Mouse (Mus musculus) 3T3-L1 (cell line): ENCODE measurements around the gene Mtg2.
A peak's percentile ranks its signal among the peaks of the same experiment; 100 is the strongest.

Experiments
- DNase-seq: peaks from one replicate; pipeline ENCODE4 v3.0.0-alpha.2; 2015; ENCODE audit warnings: low read depth, low spot score

The Mtg2 gene

DNA sequence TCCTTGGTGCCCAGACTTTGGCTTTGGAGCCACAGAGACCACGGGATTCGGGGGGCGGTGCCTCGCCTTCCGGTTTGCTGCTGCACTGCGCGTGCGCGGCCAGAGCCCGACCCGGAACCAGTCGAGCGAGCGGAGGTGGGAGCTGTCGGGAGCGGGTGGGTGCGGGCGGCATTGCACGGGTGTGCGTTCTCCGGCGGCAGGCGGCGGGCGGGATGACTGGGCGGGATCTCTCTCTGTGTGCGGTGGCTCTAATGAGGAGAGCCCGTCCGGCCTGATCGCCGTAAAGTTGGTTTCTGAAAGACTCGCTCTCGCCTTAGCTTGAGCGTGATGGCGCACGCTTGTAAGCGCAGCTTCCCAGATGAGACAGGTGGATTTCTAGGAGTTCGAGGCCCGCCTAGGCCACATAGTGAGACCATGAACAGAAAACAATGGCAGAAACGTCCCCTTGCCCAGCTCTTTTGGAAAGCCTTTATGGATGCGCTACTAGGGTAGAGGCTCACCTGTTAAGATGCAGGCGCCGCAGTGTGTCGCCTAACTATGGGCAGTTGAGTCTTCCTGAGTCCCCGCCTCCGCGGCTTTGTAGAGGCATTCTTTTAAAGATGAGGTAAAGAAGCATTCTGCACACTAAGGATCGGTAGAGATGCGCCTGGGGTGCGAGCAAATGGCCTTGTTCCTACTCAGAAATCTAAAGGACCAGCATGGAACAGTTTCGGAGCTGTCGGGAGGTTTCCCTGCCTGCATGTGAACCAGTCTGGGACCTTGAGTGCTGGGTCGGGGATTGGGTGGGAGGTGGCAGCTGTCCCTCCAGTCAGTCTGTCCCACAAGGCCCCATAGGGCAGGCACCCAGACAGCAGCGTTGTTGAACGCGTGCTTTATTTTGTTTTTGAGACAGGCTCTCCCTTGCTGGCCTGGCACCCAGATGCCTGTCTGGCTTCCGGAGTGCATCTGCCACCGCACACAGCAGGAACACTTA is at the start of gene Mtg2:
Gene Mtg2, plus strand, starts transcription at position 108 of the 973 bp plus-strand sequence.
- peak; percentile 94 for DNase-seq

DNA sequence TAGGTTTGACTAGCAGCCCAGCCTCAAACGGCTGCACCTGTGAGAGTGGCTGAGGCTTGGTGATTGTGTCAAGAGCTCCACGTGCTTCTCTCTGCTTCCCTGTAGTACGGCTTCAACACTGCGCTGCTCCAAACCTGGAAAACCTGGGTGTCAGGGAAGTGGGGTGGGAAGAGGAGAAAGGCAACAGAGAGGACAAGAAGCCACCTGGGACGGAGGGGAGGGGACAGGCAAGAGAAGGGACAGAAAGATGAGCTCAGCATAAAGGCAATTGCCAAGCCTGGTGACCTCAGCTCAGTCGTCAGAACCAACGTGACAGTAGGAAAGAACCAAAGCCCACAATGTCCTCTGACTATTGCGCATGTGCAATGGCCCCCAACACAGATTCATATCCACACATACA is 49.5 kb upstream of the Mtg2 start:
- no peak for DNase-seq

DNA sequence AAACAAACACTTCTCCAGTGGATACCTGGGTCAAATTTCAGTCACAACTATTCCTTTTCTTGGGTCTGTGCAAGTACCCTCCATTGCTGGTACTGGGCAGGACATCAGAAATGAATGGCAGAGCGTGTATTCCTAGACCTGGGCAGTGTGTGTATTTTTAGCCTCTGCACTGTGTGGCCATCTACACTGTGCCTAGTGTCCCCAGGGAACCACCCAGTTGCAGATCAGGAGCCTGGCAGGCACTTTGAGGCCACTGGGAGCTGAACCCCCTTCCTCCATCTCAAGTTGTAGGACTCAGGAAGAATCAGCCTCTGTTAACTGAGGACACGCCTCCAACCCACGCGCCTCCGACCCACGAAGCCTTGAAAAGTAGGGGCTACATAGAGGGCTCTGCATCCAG is 47.6 kb upstream of the Mtg2 start:
- no peak for DNase-seq

DNA sequence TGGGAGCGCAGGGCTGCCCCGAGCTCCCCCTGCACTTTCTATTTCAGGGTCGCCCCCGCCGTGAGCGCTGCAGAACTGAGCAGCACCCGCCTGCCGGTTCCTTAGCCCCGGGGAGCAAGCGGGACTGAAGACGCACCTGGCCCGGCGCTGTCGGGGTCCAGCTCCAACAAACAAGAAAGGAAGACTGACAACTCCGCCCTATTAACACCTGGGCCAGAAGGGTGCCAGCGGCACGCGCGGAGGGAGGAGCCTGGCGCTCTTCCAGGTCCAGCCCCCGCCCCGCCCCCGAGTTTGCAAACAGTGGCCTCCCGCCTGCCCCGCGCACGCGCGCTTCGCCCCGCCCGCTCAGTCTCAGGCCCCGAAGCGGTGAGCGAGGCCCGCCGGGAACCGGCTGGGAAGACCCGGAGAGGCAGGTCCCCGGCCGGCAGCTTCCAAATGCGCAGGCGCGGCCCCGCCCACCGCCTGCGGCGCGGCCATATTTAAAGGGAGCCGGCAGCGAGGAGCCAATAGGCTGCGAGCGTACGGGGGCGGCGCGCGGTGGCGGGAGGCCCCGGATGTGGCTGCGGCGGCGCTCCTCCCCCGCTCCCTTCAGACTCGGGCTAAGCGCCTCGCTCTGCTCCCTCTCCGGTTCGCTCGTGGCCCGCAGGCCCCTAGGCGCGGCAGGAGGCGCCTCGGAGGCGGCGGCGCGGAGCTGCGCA is 45.8 kb upstream of the Mtg2 start, which contains the start of gene Lsm14b:
Gene Lsm14b, plus strand, starts transcription at position 587 of the 698 bp plus-strand sequence.
- DNase-seq: peak; percentile 95

DNA sequence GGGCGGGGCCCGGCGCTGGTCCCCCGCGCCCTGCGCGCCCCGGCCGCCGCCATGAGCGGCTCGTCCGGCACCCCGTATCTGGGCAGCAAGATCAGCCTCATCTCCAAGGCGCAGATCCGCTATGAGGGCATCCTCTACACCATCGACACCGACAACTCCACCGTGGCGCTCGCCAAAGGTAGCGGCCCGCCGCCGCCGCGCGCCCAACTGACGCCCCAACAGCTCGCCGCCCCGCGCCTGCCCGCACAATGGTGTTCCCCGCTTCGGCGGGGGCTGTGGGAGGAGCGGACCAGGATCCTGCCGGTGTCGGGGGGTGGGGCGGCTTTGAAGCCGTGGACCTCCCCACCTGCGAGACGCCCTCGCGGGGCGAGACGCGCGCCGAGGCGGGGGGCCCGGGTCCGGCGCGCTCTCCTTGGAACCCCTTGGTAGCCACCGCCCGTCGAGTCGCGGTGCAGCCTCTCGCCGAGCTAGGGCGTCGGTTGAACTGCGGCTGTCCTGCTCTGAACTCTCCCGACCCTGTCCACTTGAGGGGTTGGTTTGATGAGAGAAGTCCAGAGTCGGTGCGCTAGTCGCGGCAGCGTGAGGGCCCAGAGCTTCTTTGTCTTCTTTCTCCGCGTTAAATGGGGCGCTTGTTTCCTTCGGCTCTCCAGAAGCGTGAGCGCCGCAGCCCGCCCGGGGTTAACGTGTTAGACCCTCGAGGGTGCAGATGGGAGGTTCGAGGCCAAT is 45.1 kb upstream of the Mtg2 start:
- peak; percentile 43 for DNase-seq

DNA sequence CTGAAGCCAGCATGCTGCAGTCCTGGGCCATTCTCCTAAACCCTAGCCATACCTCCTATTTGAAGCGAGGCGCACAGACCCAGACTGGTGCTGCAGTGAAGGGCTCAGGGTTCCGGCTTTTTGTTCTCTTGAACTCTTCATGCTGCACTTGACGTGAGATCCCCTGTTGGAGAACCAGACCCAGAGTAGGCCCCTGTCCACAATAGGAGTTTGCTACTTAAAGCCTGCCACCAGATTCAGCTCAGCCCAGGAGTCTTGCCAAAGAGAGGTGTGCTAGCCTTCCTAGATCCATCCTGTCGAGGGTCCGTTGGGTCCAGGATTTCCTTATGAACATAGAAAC is 44.6 kb upstream of the Mtg2 start:
- peak; percentile 35 for DNase-seq

DNA sequence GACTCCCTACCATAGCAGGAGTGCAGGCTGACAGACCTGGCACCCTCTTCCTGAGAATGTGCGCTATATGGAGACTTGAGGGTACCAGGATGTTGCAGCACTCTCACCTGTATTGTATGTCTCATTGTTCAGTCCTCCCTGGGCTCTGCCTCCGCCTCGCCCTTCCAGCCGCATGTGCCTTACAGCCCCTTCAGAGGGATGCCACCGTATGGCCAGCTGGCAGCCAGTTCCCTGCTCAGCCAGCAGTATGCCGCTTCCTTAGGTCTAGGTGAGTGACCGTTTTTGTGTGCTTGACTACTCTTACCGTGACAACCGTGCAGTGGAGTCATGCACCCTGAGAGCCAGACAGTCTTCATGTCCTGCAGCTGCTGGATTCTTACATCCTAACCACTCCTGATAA is 42.6 kb upstream of the Mtg2 start:
- DNase-seq: no peak

DNA sequence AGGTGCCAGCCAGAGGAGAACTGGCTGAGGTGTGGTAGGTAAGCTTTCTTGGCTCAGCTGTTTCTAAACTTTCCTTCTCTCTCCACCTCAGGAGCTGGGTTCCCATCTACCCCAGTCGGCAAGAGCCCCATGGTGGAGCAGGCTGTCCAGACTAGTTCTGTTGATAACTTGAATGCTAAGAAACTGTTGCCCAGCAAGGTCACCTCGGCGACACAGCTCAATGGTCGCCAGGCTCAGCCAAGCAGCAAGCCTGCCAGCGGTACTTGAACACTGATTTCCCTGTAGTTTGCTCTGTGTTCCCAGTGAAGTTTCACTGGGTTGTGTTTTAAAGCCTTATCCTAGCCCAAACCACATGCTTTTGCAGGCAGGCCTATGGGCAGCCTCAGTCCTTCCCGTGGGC is 39.1 kb upstream of the Mtg2 start:
- DNase-seq: no peak

DNA sequence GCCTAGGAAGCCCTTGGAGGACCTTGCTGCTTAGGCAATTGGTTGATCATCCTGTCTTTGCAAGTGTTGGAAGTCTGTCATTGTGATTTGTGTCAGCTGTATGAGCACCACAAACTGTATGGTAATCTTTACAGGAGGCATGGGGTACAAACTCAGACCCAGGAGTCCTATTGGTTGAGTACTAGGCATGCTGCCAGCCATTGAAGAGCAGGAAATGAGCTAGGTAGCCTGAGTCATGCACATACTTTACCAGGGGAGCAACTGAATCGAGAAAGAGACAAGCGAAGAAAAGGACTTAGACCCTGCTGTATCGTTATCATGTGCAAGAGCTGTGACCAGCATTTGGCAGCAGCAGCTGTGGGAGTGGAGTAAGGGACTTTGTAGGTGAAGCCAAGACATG is 37.5 kb upstream of the Mtg2 start:
- peak; percentile 88 for DNase-seq

DNA sequence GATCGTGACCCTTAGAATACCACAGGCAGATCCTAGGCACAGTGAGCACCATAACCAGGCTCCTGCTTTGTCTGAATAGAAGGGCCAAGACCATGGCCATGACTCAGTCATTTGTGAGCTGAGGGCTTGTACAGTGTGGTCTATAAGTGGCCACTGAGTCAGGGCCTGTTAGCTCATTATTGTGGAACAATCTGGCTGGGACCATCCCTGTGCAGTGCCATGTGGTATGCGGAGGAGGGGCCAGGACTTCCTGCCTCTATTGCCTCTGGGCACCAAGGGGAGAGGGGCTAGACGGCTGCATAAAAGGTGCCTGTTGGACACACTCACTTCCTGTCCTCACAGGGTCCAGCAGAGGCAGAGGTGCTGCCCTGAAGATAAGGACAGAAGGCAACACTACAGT is 36.4 kb upstream of the Mtg2 start:
- peak; percentile 82 for DNase-seq

DNA sequence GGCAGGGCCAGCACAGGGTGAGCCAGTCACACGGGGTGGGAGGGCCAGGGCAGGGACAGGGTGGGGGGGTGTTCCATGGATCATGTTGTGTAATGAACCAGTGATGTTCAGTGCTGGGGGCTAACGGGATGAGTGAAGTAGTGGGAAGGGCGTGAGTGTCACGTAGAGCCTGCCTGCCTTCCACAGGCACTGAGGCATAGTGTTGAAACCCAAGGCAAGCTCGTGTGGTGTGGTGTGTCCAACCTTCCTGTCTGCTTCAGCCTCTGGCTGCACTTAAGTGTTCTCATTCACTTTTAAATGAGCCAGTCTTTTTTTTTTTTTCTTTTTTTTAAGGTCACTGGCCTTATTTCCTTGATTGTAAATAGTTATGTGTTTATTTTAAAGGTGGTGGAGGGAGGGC is 35.6 kb upstream of the Mtg2 start:
- peak; percentile 32 for DNase-seq

DNA sequence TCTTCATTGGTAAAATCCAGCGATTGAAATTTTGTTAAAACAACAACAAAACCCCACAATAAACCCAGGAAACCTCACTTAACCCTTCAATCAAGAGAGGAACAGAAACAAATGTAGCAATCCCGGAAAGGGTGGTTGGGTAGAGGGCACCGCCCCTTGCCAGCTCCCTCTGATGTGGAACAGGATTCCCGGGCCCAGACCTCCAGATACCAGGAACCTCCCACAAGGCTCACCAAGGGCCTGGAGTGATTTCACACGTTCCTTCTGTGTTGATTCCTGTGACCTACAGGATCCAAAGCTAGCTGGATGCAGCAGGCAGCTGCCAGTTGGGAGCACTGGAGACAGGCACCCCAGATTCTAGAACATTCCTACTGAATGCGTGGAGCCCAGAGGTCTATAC is 30.0 kb upstream of the Mtg2 start:
- DNase-seq: peak; percentile 56

DNA sequence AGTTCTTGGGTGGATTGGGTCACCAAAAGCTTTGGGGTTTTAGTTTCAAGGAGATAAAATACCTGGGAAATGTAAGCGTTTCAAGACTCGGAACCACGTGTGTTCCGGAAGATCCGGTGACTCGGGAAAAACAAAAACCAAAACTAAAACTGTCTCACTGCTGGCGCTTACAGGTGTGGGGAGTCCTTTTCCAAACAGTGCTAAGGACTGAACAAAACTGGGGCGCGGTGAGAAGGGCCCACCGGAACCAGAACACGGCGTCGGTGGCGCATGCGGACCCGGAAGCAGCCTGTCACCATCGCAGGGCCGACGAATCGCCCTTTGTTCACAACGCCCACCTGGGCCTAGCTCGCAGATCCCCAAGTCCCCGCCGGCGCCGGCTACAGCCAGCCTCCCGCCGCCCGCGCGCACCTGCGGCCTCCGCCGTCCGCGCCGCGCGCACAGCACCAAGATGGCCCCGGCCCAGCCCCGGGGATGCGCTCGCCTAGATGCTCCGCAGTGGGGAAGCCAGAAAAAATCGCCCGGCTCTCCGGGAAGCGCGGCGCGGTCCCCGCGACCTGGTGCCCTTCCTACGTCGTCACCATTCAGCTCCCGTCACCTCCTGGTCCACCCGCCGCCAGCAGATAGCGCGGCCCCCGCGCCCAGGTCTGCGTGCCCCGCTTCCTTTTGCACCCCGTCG is 28.7 kb upstream of the Mtg2 start:
- DNase-seq: peak; percentile 56

DNA sequence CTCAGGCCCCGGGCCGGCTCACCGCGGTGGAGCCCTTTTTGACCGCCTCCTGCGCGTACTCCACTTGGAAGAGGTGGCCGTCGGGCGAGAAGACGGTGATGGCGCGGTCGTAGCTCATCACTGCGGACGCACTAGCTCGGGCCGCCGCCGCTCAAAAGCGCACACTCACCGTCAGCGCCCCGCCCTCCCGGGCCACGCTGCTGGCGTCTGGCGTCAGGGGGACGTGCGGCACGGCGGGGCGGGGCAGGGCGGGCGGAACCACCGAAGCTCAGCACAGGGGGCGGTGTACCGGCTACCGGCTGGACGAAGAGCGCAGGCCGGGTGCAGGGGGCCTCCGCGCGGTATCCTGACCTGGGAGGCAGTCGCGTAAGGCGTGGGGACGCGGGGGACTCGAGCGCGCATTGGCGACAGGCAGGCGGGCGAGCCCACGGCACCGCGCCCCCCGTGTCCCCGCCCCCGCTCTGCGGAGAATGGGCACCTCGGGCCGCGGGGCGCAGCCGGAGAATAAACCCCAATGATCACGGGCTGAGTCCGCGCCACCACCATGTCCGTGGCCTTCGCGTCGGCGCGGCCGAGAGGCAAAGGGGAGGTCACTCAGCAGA is 28.0 kb upstream of the Mtg2 start, which contains the start of the genes Psma7 and Ss18l1:
Gene Psma7, minus strand, starts transcription at position 178 of the 602 bp plus-strand sequence.
Gene Ss18l1, plus strand, starts transcription at position 254 of the 602 bp plus-strand sequence.
- peak; percentile 84 for DNase-seq

DNA sequence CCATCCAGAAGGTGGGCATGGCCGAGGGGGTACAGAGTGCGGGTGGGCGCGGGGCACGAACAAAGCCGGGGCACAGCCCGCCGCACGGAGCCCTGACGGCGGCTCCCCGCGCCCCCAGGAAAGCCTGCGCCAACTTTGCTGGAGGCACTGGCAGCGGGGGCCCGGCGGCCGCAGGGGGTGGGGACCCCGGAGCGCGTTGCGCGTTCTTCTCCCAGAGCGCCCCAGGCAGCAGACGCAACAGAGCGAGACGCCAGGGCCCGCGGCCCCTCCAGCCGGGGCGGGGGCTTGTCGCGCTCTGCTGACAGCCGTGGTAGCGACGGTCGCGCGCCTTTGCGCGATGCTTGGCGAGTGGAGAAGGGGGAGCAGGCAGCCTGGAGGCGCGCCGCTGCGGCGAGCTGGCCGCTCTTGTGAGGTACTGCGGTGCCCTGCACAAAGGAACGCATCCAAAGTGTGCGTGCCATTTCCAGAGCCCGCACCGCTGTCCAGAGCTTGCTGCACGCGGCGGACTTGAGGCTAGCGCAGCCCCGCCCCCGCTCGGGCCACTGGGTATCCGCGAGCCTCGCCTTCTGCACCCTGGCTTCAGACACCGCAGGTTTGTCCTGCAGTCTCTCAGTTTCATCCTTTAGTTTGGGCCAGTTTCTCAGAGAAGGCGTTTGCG is 27.4 kb upstream of the Mtg2 start:
- peak; percentile 59 for DNase-seq

DNA sequence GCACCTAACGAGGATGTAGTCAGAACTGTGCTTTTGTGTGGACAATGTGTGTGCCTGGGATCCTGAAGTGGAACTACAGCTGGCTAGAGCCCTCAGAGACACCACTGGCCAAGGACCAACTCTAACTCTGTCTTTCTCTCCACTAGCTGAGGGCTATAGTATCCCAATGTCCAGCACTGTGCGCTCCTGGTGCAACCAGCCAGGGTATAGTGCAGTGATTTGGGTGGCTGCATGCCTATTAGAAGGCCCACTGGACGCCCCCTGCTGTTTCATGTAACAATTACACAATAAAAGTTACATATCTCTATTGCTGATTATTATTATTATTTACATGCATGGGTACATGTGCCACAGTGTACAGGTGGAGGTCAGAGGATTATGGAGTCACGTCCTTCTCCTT is 25.1 kb upstream of the Mtg2 start:
- peak; percentile 88 for DNase-seq

DNA sequence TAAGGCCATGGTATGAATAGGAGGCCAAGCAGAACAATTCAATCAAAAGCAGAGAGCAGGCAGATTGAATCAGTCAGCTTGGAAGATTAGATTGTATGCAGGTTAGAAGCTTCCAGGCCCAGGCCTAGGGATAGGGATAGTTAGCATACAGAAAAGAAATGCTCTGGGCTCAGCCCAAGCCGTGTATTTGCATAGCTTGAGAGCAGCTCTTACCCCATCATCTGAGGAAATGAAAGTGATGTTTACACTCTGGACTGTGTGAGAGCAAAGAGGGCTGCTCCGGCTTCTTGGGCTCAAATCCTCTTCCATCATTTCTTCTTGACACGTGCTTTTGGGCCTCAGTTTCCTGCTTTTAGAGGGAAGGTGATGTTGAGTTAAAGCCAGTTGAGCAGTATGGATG is 22.8 kb upstream of the Mtg2 start:
- DNase-seq: no peak

DNA sequence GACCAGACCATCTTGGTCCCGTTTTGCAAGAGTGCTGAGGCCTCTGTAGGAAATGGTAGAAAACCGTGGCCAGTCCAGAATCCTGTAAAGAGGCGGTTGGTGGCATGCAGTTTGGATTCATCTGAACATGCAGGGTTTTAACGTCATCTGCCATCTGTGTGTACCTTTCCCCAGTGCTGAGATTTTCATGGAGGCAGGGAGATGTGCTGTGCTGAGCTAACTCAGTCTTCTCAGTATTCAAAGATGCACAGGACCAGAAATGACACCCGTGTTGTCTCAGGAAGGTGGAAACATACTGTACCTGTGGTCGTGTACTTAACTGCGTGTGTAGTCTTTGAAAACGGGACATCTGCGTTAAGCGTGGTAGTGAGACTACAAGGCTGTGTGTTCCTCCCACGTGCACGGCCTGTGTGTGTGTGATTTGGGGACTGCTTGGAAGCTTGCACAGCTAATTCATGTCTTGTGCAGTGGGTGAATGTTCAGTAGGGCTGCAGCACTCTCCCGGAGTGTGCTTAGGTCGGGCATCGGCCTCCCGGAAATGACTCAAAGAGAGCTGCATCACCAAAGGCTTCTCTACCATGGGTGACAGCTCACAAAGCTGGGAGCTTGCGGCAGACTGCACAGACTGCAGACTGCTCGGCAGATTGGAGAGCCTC is 22.3 kb upstream of the Mtg2 start:
- no peak for DNase-seq

DNA sequence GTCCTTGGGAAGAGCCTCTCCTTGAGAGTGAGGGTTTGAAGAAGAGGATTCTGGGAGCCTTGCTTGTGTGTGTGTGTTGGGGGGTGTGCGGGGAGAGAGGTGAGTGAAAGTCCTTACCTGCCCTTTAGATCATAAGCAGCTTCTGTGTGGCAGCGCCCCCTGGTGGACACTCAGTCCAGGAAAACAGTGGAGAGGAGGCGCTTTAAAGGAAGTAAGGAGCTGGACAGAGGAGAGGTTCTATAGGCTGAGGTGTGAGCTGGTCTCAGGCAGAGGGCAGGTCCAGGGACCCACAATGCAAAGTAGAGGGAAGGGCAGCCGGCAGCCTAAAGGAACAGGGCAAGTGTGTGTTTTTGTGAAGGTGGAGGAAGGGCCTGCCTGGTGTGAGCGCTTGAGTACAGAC is 19.4 kb upstream of the Mtg2 start:
- DNase-seq: peak; percentile 88
